Mouse (Mus musculus) heart, adult 11 months (tissue): ENCODE measurements around the gene Mcub.
A peak's percentile ranks its signal among the peaks of the same experiment; 100 is the strongest.

ENCODE experiments used
- DNase-seq: peaks from one replicate; pipeline ENCODE4 v3.0.0; 2022

The Mcub gene

DNA sequence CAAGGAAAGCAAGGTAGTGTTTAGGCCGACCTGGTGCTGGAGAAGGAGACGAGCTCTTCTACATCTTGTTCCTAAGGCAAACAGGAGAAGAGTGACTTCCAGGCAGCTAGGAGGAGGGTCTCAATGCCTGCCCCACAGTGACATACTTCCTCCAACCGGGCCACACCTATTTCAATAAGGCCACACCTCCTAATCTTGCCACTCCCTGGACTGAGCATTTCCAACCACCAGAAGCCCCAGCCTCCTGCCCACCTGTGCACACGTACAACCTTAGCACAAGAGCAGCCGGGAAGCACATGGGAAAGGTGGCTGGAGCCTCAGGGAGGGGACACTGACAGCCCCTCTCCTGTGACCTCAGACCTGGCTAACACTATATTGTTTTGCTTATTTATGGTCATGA is 78.0 kb downstream of the Mcub start:
- DNase-seq, result no peak

DNA sequence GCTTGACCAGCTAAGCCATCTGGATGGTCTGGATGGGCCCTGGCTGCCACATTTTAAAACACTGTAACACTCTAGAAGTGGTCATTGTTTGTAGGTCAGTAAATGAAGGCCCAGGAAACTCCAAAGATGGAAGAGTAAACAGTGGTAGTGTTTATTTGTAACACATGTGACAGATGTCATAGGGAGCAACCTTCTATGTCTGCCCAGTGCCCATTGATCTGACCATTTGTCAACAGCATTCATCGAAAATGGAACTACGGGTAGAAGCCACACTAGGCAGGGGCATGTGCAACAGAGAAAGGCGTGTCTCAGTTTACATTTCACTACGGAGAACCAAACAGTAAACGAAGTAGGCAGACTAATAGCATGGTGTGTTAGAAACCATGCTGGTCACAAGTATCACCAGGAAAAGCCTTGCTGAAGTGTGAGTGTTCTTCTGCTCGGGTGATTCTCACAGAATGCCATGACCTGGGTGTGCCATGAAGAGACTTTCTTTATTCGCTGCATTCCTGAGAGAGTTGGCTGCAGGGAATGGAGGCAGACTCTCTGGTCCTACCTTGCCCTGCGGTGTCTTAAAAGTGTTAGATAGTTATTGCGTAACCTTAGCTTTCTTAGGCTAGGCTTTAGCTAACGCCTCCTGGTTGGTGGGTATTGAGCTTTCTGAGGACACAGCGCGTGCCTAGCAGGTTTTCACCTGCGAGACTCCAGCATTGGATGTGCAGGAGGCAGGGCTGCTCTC is 82.1 kb downstream of the Mcub start:
- DNase-seq, result peak; percentile 44

DNA sequence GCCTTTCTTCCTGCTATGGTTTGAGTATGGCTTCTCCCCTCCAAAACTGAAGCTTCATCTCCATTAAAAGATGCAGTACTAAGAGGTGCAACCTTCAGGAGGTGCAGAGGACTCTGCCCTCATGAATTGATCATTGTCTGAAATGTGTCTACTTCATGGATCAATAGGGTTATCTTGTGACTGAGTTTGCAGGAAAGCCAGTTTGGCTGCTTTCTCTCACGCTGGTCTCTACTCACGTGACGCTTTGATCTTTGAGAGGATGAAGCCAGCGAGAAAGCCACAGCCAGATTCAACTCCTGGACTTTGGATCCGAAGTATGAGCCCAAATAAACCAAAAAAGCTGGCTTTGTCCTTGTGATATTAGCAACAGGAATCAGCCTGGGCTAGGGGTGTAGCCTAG is 83.6 kb downstream of the Mcub start:
- peak; percentile 84 for DNase-seq

DNA sequence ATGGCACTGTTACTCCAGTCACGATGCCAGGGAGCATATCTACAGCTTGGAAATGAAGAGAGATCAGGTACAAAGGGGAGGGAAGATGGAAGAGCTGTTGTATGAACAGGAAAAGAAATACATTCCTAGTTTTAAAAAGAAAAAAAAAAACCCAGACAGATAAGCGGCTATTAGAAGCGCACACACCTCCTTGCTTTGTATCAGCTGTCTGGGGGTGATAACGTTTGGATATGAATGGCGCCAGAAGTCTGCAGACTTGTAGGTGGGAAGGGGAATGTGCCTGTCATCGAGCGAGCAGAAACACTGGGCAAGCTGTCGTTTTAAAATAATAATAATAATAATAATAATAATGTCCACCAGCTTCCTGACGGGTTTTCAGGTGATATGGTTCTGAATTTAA is 84.4 kb downstream of the Mcub start:
- DNase-seq, result no peak

DNA sequence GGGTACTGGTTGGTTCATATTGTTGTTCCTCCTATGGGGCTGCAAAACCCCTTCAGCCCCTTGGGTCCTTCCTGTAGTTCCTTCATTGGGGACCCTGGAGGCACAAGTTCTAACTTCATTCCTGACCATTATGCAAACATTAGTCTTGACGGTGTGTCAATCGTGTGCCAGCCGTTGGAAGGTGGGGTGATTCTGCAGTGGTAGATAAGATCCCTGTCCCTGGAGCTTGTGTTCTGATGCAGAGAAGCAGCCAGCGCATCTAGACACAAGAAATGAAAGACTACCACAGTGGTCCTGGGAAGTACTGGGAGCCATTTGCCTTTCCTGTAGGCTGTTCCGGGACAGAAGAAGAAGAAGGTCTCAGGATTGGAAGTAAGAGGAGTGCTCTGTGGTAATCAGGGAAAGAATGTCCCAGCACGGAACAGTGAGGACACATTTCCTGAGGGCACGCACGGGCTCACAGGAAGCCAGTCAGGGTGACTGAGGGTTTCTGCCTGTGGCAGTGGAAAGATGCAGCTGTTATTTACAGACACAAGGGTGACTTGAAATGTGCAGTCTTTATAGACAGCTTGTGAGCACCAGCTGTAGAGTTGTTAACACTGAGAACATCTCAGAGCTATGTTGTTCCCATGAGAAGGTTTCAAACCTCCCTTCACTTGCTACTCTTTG is 88.9 kb downstream of the Mcub start:
- DNase-seq, result no peak

DNA sequence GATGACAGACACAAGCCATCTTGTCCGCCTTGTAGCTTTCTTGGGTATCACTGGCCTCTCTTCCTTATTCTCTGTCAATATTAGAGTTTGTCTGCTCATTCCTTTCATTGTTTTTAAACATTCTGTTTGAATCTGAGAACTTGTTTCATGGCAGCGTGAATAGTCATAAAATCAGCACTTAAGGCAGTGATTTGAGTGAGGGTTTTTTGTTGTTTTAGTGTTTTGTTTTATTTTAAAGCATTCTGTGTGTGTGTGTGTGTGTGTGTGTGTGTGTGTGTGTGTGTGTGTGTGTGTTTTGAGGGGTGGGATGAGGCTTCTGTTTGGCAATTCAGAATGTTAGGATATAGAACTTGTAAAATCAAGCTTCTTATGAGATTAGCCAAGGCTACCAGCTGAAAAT is 90.1 kb downstream of the Mcub start:
- DNase-seq, result peak; percentile 10

DNA sequence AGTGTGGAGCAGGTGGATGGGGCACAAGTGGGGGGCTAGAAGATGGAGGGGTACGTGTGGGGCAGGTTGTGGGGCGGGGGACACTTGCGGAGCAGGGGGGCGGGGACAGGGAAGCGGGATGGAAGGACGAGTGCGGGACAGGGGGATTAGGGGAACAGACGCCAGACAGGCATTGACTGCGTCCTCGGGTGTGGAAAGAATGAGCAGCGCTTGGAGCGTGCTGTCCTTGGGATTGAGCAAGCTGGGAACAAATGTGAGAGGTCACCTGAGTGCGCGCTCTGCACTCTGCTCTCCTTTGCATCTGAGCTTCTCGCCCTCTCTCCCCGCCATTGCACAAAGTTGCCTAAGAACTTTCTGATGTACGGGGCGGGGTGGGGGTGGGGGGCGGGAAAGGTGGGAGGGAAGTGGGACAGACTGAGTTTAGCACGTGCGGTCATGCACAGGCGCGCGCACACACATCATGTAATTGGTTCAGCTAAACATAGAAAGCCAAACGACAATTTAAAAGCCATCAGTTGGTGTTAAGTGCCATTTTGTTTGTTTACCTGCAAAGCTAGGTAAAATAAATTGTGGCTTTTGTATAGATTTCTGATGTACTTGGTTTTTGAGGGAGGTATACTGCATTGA is 90.8 kb downstream of the Mcub start:
- DNase-seq, result peak; percentile 94

DNA sequence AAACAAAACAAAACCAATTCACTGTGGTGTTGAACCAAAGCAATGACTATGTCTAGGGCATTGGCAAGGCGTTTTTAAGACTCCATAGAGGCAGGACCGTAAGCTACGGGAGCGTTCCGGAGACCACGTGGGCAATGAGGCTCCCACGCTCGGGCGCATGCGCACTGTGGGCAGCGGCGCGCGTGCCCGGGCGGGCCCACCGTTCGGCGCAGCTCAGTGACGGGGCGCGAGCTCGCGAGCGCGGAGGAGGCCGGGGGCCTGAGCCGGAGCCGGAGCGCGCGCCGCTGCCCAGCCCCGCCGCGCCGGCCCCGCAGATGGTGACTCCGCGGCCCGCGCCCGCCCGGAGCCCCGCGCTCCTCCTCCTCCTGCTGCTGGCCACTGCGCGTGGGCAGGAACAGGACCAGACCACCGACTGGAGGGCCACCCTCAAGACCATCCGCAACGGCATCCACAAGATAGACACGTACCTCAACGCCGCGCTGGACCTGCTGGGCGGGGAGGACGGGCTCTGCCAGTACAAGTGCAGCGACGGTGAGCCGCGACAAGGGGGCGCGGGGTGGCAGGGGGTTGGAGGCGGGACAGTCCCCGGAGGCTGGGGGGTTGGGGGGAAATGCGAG is 91.5 kb downstream of the Mcub start, which contains the start of gene Pla2g12a:
Pla2g12a (plus strand) TSS at position 202 of the 617 bp plus-strand sequence.
- DNase-seq, result peak; percentile 100

DNA sequence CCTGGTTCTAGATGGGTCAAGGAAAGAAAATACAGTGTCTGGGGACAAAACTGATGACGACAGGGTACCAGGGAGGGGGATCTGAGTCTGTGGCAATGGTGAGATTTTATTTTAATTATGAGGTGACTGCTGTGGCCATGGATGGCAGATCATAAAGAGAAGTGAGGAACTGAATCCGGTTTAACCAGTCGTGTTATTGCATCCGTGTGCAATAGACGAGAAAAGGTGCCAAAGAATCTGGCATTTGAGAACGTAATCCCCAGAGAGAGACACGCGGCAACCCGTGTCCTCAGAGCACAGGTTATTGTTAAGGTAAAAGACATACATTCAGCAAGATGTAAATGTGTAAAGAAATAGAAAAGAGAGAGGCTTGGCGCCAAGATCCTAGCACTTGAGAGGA is 92.7 kb downstream of the Mcub start:
- no peak for DNase-seq
